Mouse (Mus musculus) heart, embryonic 15.5 days (tissue): Measurements from ENCODE around the gene Atp6v1f. TPM values are rescaled to one million over a fixed set of nuclear protein-coding genes. Genes with fewer than 3 reads are reported as not detected.

Source experiments
- ATAC-seq: fragments of 200-750 bp; cut with Nextera tagmentation; replicated peaks from 2 replicates; pipeline ENCODE4 v1.8.0; 2017; ENCODE audit warnings: low read depth, moderate TSS enrichment; ENCODE audit not compliant: insufficient number of reproducible peaks, insufficient read depth, low FRiP score
- H3K27ac ChIP-seq: fragments of 300-500 bp; sonication (generic); 2 replicates; pipeline ENCODE4 v1.5.1; 2015; ENCODE audit warnings: mild to moderate bottlenecking, inconsistent platforms
- H3K27me3 ChIP-seq: fragments of 300-500 bp; sonication (generic); 2 replicates; pipeline ENCODE4 v1.6.1; 2015; ENCODE audit warnings: inconsistent platforms
- H3K36me3 ChIP-seq: fragments of 300-500 bp; sonication (generic); 2 replicates; pipeline ENCODE4 v1.6.1; 2015; ENCODE audit warnings: mild to moderate bottlenecking, inconsistent platforms
- H3K4me1 ChIP-seq: fragments of 300-500 bp; sonication (generic); replicated peaks from 2 replicates; pipeline ENCODE4 v1.6.1; 2015; ENCODE audit warnings: inconsistent platforms
- H3K4me2 ChIP-seq: fragments of 300-500 bp; sonication (generic); 2 replicates; pipeline ENCODE4 v1.6.1; 2015; ENCODE audit warnings: inconsistent platforms, mild to moderate bottlenecking, moderate library complexity
- H3K4me3 ChIP-seq: fragments of 300-500 bp; sonication (generic); 2 replicates; pipeline ENCODE4 v1.5.1; 2015; ENCODE audit warnings: mild to moderate bottlenecking, inconsistent platforms
- H3K9ac ChIP-seq: fragments of 300-500 bp; sonication (generic); 2 replicates; pipeline ENCODE4 v1.6.1; 2015; ENCODE audit warnings: mild to moderate bottlenecking, inconsistent platforms
- H3K9me3 ChIP-seq: fragments of 300-500 bp; sonication (generic); replicated peaks from 2 replicates; pipeline ENCODE4 v1.6.1; 2016; ENCODE audit warnings: inconsistent platforms
- WGBS: fragments of 180-500 bp; shearing (Covaris S2); methylation state at CpG from one replicate; pipeline ENCODE4 v1.1.7; 2015; ENCODE audit warnings: mixed read lengths; 5-methylcytosine and 5-hydroxymethylcytosine counted together
- polyA plus RNA-seq: library from polyadenylated mRNA; unstranded; fragments of >200 nt; fragmentation: Nextera tagmentation; extraction: Ambion mirVana; gene quantifications from 2 replicates; pipeline ENCODE4 v1.2.1, GENCODE M21; 2015

Gene Atp6v1f
- polyA plus RNA-seq, 1 experiment from 2014 or later, result 187 TPM

DNA sequence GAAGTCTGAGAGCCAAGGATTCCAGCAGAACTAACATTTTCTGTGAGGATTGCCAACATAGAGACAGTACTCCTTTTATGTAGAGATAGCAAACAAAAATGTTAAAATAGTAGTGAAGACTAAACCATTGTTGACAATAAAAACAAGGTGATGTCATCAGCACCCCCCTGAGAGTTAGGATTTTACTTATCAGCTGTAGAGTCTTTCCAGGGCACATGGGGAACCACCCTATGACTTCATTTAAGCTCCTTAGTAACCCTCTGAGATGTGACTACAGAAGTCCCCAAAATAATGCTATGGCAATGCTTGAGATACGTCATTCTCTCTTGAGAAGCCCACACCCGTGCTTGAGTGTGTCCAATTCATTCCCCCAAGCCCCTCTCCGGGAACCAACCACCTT lies 4.1 kb upstream of the Atp6v1f start:
- ATAC-seq, result no peak
- no peak overlapping the region for H3K4me3 ChIP-seq
- H3K4me2 ChIP-seq, result no peak overlapping the region
- H3K9me3 ChIP-seq, result no peaks in the 10 kb centered on the region
- peaks cover under 1% of the 10 kb centered on the region for H3K4me1 ChIP-seq
- no peak overlapping the region for H3K9ac ChIP-seq
- H3K27ac ChIP-seq, result no peak overlapping the region
- H3K36me3 ChIP-seq, result peaks cover 29% of the 10 kb centered on the region
- WGBS, result 64% methylated on average over 3 of the region's 3 CpGs
- H3K27me3 ChIP-seq, result no peaks in the 10 kb centered on the region

DNA sequence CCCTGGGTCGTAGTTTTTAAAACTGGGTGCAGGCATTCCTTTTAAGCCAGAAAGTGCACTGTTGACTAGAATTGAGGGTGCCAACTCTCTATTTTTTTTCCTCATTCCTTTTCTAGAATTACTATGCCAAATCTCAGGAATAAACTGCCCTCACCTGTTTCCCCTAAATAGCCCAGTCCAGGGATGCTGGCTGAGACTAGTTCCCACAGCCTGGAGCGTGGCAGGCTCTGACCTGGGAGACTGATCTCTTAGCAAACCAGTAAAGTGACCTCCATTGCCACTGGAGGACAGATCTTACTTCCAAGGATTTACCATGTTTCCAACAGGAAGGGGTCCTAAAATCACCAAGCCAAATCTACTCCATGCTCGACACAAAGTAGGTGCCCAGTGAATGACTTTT lies 1.3 kb downstream of the Atp6v1f start:
- WGBS, result 85% methylated on average over 3 of the region's 3 CpGs
- Histone ChIP-seq H3K4me2 (peak overlapping the region; percentile 72), H3K27ac (no peak overlapping the region), H3K27me3 (no peaks in the 10 kb centered on the region), H3K36me3 (peaks cover 17% of the 10 kb centered on the region), H3K9ac (no peak overlapping the region), H3K4me3 (peak overlapping the region; percentile 84), H3K4me1 (peaks cover 10% of the 10 kb centered on the region), H3K9me3 (no peaks in the 10 kb centered on the region)
- no peak for ATAC-seq

DNA sequence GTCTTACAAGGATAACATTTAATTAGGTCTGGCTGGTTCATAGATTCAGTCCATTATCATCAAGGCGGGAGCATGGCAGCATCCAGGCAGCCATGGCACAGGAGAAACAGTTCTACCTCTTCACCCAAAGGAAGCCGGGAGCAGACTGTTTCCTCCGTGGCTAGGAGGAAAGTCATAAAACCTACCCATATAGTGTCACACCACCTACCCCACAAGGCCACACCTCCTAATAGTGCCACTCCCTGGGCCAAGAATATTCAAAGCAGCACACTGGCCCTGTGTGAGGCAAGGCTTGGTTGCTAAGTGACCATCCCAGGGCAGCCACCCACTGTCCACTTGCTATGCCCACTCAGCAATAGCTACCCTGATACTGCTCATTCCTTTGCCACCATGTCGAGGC lies 3.6 kb downstream of the Atp6v1f start, which contains the start of gene Atp6v1fnb:
Atp6v1fnb (plus strand) TSS at position 301 of the 400 bp plus-strand sequence.
- peaks cover 17% of the 10 kb centered on the region for H3K36me3 ChIP-seq
- no peak within 1 kb of the TSS for H3K4me3 ChIP-seq
- no peak within 1 kb of the TSS for H3K4me2 ChIP-seq
- no peak within 1 kb of the TSS for H3K27ac ChIP-seq
- no peaks in the 10 kb centered on the region for H3K27me3 ChIP-seq
- no peak for ATAC-seq
- peaks cover 20% of the 10 kb centered on the region for H3K4me1 ChIP-seq
- no peak within 1 kb of the TSS for H3K9ac ChIP-seq
- WGBS, result 90% methylated on average over 4 of the region's 4 CpGs
- no peaks in the 10 kb centered on the region for H3K9me3 ChIP-seq

DNA sequence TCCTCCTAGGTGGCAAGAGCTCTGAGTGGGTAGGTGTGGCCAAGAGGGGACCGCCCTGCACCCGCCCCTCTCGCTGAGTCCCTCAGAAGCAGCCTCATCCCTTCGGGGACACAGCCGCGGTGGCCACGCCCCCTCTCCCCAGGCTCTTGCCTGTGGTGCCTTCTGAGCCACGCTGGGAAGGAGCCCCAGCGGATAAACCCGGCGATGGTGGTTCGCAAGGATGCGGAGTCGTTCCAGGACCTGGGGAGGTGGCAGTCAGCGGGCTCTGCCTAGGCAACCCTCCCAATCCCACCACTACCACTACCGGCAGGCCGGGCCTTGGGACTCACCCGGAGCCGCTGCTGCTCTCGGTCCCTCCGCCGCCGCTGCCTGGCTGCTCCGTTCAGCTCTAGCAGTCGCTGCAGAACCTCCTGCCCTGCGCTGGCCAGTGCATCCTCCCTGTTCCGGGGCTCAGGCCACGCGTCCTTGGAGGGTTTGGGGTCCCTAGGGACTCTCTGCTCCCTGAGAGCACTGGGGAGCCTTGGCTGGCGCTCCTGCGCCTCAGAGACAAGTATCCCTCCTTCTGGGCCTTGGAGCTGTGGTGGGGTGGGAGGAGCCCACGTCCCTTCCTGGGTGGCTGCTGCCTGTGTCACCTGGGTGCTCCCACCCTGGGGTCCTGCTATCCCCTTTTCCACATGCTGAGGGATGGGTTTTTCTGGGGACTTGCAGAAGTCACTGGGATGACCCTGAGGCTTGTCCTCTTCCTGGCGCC lies 6.6 kb downstream of the Atp6v1f start:
- H3K27ac ChIP-seq, result peak overlapping the region; percentile 56
- peak overlapping the region; percentile 60 for H3K4me3 ChIP-seq
- H3K4me1 ChIP-seq, result peaks cover 15% of the 10 kb centered on the region
- WGBS, result 5% methylated on average over 32 of the region's 33 CpGs
- H3K9me3 ChIP-seq, result no peaks in the 10 kb centered on the region
- 0 out of 2 replicates have a peak, but pooled peaks cover 3% of the 10 kb centered on the region for H3K27me3 ChIP-seq
- H3K36me3 ChIP-seq, result peaks cover 17% of the 10 kb centered on the region
- peak; percentile 85 for ATAC-seq
- H3K4me2 ChIP-seq, result peak overlapping the region; percentile 91
- H3K9ac ChIP-seq, result peak overlapping the region; percentile 60

DNA sequence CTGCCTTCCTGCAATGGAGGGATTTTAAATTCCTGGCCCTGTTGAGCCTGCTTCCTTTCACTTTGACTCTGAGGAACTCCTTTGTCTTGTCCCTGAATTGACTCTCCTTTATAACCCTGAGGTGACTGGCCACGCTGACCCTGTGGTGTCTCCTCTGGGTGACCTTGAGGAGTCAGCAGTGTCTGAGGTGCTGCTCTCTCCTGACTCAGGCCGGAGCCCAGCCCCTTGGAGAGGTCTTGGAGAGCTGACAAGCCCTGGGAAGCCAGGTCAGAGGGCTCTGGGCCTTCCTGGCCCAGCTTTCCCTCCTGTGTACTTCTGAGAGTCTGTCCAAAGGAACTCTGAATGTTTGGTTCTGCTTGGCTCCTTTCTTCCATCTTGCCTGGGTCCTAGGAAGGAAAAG lies 7.2 kb downstream of the Atp6v1f start:
- H3K9ac ChIP-seq, result no peak overlapping the region
- peaks cover 16% of the 10 kb centered on the region for H3K36me3 ChIP-seq
- peaks cover 15% of the 10 kb centered on the region for H3K4me1 ChIP-seq
- 0 out of 2 replicates have a peak, but pooled peaks cover 3% of the 10 kb centered on the region for H3K27me3 ChIP-seq
- WGBS, result 65% methylated on average over 2 of the region's 2 CpGs
- ATAC-seq, result no peak
- H3K4me3 ChIP-seq, result no peak overlapping the region
- H3K9me3 ChIP-seq, result no peaks in the 10 kb centered on the region
- no peak overlapping the region; the same call in 1 of the 2 replicates for H3K27ac ChIP-seq
- peak overlapping the region; percentile 91 for H3K4me2 ChIP-seq

DNA sequence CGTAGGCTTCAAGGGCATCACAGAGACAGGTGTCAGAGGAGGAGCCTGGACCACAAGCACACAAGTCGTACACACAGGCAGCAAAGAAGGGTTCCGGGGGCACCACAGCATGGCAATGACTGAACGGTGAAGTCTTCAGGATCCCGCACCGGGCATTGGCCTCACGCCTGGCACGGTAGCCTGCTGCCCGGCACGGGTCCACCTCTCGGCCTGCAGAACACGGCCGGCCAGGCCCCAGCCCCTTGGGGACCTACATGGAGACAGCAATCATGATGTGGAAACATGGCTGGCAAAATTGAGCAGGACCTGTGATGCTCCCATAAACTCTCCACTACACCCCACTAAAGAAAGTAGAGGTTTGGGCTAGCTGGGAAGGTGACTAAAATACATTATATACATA lies 15.2 kb downstream of the Atp6v1f start:
- no peaks in the 10 kb centered on the region for H3K9me3 ChIP-seq
- no peak overlapping the region for H3K9ac ChIP-seq
- H3K27ac ChIP-seq, result no peak overlapping the region
- H3K36me3 ChIP-seq, result no peaks in the 10 kb centered on the region
- ATAC-seq, result no peak
- WGBS, result 92% methylated on average over 13 of the region's 13 CpGs
- H3K27me3 ChIP-seq, result peaks cover 16% of the 10 kb centered on the region; the same call in 1 of the 2 replicates
- H3K4me2 ChIP-seq, result no peak overlapping the region
- H3K4me3 ChIP-seq, result no peak overlapping the region
- H3K4me1 ChIP-seq, result peaks cover 8% of the 10 kb centered on the region

DNA sequence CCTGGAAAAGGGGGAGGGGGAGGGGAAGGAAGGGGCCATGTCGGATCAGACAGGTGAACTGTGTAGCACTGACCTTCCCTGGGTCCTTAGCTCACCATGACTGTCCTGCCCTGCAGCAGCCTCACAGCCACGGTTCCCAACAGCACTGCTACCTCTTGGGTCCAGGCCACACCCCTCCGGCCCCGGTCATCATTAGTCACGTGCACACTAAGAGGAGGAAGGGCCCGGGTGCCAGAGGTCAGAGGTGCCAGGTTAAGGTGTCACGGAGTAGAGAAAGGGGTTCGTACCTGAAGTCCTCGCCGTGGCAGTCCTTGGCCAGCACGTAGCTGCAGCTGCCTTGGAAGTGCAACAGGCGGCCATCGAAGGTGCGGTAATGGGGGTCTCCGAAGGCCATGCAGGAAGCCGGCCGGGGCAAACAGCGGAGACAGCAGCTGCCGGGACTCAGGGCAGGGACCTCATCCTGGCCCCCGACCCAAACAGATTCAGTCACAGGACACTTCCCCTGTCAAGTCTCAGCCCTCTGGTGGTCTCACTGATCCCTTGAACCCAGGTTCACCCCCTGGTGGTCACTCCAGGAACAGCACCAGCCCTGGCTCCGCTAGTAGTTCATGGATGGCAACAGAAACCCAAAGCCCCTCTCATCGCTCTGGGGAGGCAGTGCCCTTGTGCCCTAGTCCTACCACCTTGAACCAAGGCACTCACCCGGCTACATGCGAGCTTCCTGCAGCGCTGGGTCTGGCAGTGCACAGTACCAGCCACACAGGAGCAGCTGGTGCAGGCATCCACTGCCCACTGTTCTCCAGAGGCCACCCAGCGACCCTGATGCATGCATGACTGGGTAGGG lies 17.4 kb downstream of the Atp6v1f start:
- Histone ChIP-seq H3K4me2 (peak overlapping the region; percentile 81), H3K36me3 (no peaks in the 10 kb centered on the region), H3K9ac (peak overlapping the region; percentile 25), H3K9me3 (no peaks in the 10 kb centered on the region), H3K27ac (no peak overlapping the region), H3K4me3 (peak overlapping the region; percentile 47), H3K27me3 (peaks cover 14% of the 10 kb centered on the region; the same call in 1 of the 2 replicates), H3K4me1 (peaks cover 8% of the 10 kb centered on the region)
- WGBS, result 8% methylated on average over 26 of the region's 26 CpGs
- ATAC-seq, result peak; percentile 58

DNA sequence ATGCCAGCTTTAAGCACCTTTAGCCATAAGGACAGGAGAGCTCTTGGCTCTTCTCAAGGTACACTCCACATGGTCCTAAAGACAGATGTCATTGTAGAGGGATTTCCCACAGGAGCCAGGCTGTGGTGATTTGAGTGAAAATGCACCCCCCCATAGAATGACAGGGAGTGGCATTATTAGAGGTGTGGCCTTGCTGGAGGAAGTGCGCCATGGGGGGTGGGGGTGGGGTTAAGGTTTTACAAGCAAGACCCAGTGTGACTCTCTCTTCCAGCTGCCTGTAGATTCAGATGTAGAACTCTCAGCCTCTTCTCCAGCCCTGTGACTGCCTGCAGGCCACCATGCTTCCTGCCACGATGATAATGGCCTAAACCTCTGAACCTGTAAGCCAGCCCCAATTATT lies 18.4 kb downstream of the Atp6v1f start:
- 56% methylated on average over 2 of the region's 2 CpGs for WGBS
- Histone ChIP-seq H3K9ac (no peak overlapping the region), H3K4me3 (no peak overlapping the region), H3K9me3 (no peaks in the 10 kb centered on the region), H3K27me3 (peaks cover 14% of the 10 kb centered on the region; the same call in 1 of the 2 replicates), H3K36me3 (no peaks in the 10 kb centered on the region), H3K4me2 (no peak overlapping the region), H3K27ac (no peak overlapping the region), H3K4me1 (peaks cover 8% of the 10 kb centered on the region)
- ATAC-seq, result no peak

DNA sequence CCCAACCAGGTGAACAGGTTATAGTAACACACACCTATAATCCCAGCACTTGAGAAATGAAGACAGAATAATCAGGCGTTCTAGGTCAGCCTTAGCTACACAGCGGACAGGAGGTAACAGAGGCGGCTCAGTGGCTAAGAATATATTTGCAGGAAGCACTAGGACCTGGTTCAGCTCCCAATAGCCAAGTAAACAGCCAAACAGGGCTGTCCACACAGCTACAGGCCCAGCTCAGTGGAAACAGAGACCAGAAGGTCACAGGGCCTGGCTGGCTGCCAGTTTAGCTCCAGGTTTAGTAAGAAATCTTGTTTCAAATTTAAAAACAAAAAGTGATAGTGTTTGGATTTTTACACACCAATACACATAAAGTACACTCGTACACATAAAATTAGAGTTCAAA lies 26.6 kb downstream of the Atp6v1f start:
- H3K4me1 ChIP-seq, result no peaks in the 10 kb centered on the region
- no peak overlapping the region for H3K27ac ChIP-seq
- 73% methylated on average over 4 of the region's 4 CpGs for WGBS
- no peak overlapping the region for H3K4me2 ChIP-seq
- no peaks in the 10 kb centered on the region for H3K9me3 ChIP-seq
- H3K9ac ChIP-seq, result no peak overlapping the region
- H3K36me3 ChIP-seq, result no peaks in the 10 kb centered on the region
- peaks cover 29% of the 10 kb centered on the region for H3K27me3 ChIP-seq
- H3K4me3 ChIP-seq, result no peak overlapping the region
- no peak for ATAC-seq

DNA sequence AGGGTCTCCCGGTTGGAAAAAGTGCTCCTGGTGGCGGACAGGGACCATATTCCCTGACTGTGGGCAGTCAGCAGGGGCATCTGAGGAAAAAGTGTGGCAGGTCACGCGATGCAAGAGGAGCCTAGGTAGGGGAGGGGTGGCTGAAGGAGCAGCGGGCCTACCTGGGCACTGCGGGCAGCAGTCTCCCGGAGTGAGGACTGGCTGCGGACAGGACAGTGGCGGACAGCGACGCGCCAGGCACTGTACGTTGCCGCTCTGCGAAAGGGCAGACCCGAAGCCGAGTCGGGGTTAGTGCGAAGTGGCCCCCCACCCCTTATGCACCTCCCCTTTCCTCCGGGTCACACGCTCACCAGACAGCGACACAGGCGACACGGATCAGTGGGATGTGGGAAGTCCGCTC lies 28.8 kb downstream of the Atp6v1f start:
- no peak overlapping the region for H3K9ac ChIP-seq
- no peaks in the 10 kb centered on the region for H3K9me3 ChIP-seq
- H3K4me2 ChIP-seq, result peak overlapping the region; percentile 9; the same call in 1 of the 2 replicates
- H3K36me3 ChIP-seq, result no peaks in the 10 kb centered on the region
- no peak for ATAC-seq
- H3K4me3 ChIP-seq, result no peak overlapping the region
- peaks cover 29% of the 10 kb centered on the region for H3K27me3 ChIP-seq
- H3K27ac ChIP-seq, result no peak overlapping the region
- WGBS, result 32% methylated on average over 25 of the region's 25 CpGs
- H3K4me1 ChIP-seq, result no peaks in the 10 kb centered on the region

DNA sequence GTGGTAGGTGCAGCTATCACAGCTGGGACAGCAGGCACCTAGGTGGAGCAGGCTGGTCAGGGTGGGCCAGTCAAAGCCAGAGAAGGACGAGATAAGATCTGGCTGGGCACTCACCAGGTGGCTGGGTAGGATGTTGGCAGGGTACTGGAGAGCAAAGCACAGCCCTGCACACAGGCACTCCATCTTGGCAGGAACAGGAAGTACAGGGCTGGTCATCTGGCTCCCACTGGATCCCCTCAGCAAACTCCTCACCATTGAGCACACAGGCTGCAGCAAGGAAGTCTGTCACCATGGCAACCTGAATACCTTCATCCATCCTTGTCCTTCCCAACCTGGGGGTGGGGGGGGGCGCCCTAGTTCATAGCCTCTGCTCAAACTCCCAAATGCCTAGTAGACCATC lies 30.3 kb downstream of the Atp6v1f start:
- H3K27me3 ChIP-seq, result peaks cover 24% of the 10 kb centered on the region
- no peak overlapping the region for H3K4me3 ChIP-seq
- no peaks in the 10 kb centered on the region for H3K36me3 ChIP-seq
- ATAC-seq, result no peak
- no peaks in the 10 kb centered on the region for H3K4me1 ChIP-seq
- H3K9me3 ChIP-seq, result no peaks in the 10 kb centered on the region
- no peak overlapping the region for H3K9ac ChIP-seq
- WGBS, result 36% methylated on average over 2 of the region's 2 CpGs
- no peak overlapping the region for H3K4me2 ChIP-seq
- H3K27ac ChIP-seq, result no peak overlapping the region
